Mouse (Mus musculus) gastrocnemius, postnatal 36 days (tissue): ENCODE results near the gene Pfkfb3. TPM values are rescaled to one million over a fixed set of nuclear protein-coding genes. Genes with fewer than 3 reads are reported as not detected.
A peak's percentile ranks its signal among the peaks of the same experiment; 100 is the strongest.

Experiments used
- DNase-seq, 2 experiments: peaks; one replicate each; pipeline ENCODE4 v3.0.0; 2022
- intact Hi-C: fragments of 180-260 bp; cut with DNase I; formaldehyde crosslinking; loops from one replicate; pipeline ENCODE4 v1.15.1; 2025
- long read RNA-seq, 2 experiments: library from polyadenylated mRNA; stranded (forward); transcript quantifications; one replicate each; pipeline ENCODE4 v2.0.0; 2021
- total RNA-seq, 2 experiments: library from RNA; stranded (reverse); gene quantifications; 2 replicates each; pipeline ENCODE4 v1.2.3; 2021

Gene Pfkfb3
- 100 to 1,000 TPM; 128 to 161 TPM for total RNA-seq
- long read RNA-seq, experiment 1, partial matches to known transcripts, result 0 of 11 reads
- long read RNA-seq, experiment 1, other reads (novel, unspliced or antisense), result 11 of 11 reads
- long read RNA-seq, experiment 2, partial matches to known transcripts, result 0 of 34 reads
- long read RNA-seq, experiment 2, other reads (novel, unspliced or antisense), result 34 of 34 reads

DNA sequence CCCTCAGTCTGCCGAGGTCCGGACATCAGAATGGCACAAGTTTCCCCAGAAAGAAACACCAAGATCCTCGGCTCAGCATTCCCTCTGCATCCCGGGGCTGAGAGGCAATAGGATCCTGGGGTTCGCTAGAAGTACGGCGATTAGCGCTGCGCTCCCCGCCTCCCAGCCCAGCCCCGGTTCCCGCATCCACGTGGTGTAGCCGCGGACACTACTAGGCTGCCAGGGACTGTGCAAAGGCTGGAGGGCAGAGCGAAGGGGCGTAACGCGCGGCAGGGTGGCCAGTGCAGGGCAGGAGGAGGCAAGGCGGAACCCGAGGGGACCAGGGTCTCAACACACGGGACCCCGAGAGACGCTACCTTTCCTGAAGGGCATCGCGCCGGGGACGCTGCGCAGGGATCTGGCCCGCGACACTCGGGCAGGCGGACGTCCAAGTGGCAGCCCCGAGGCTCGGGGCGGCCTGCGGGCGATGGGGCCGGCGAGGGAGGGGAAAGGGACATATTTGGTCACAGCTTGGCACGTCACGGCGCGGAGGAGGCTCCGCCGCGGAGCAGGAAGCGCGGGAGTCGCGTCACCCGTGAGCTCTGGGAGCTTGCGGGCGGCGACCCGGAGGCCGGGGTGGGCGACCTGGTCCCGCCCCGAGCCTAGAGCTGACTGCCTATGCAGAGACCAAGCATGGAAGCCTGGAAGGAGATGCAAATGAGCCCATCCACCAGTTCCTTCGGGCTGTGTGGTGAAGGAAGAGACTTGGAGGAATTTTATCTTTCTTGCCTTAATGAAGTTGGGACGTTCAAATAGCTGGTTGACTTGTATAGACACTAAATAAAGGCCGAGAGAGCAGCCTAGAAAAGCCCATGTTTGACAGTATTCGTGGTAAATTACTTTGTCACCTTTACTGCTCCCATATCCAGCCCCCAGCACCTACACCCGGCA is at the start of gene Pfkfb3:
TSS of gene Pfkfb3 (minus strand) at position 607 of the 930 bp plus-strand sequence.
- peak; percentile 66 for DNase-seq
- intact Hi-C loops, result no loop called here

DNA sequence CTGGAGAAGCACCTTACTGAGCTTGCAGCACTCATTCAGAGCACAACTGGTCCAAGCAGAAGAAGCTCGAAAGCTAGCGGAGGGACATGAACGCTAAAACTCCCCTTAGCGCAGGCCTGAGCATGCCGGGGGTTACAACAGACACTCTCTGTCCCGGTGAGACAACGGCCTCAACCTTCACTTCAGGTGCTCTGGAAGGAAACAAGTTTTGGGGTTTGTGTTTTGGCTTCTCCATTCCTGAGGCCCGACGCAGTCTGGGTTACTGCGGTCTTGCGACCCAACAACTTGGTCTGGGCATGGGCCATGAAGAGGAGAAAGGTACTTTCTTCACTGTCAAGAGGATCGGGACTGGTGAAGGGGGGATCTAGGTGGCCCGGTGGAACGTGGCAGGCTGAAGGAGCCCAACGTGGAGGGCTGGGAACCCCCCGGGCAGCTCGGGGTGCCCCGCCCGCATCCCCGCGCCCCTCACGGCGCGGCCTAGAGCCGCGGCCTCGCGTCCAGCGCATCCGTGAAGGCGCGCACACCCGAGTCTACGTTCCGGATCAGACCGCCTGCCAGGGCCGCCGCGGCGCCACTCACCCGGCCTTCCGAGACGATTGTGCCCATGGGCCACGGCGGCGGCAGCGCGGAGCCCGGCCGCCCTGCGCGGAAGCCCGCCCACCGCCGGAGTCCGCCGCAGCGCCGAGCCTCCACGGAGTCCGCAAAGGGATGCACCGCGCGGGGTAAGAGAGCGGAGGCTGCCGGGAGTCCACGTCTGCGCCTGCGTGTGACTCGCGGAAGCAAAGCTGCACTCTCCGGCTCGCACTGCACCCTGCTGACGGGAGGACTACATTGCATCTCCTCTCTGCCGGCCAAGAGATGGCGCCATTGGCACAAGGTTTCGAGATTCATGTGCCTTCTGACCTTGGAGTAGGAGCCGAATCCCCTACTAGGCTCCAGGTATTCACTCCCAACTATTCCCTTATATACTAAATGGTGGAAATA is 48.9 kb upstream of the Pfkfb3 start:
- DNase-seq, result peak; percentile 91 to 95
- intact Hi-C loops, result no loop called here

DNA sequence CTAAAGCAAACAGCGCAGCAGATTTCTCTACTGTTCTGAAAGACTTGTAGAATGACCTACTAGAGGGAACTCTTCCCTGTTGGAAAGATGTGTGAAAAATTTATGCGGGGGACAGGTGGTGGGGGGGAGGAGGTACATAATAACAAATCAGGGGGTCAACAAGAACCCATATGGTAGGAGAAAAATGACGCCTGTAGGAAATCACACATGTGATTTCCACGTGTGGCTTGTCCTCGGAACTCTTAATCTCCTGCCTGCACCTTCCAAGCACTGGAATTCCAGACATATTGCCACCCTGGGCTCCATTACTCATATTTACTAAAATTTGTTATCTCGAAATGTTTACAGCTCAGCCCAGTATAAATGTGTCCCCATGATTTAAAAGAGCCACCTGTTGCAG is 47.9 kb upstream of the Pfkfb3 start:
- intact Hi-C loops, result no loop called here
- no peak for DNase-seq

DNA sequence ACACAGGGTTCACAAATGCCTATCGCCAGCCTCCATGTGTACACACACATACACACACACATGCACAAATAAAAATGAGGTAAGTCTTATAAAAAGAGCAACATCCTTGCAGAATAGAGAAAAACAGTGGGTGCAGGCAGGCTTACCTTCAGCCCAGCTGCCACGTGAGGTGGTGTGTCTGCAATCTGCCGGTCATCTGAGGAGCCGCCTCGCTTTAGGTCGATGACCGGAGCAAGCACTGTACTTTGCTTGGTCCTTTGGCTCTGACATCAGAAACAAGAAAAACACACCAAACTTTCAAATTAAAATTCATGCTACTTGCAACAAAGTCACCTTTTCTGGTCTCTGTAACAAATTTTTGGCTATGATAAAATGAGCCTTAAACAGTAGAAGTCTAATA is 44.0 kb upstream of the Pfkfb3 start:
- intact Hi-C loops, result no loop called here
- no peak for DNase-seq

DNA sequence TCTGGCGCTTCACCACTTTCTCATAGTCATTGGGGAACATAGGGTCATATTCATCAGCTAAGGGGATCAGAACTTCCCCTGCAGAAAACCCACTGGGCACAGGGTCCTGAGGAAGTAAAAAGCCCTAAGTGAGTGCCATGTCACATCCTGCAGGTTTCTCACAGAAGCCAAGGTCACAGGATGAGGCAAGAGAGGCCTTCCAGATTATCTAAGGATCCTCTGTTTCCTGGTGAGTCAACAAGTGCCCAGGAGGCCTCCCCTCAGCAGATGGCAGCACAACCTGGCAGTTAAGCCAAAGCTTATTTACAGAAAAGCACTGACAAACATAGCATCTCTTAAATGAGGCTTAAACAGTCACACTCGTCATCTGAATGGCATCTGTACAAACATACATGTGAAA is 42.8 kb upstream of the Pfkfb3 start:
- DNase-seq, result no peak
- intact Hi-C loops, result no loop called here

DNA sequence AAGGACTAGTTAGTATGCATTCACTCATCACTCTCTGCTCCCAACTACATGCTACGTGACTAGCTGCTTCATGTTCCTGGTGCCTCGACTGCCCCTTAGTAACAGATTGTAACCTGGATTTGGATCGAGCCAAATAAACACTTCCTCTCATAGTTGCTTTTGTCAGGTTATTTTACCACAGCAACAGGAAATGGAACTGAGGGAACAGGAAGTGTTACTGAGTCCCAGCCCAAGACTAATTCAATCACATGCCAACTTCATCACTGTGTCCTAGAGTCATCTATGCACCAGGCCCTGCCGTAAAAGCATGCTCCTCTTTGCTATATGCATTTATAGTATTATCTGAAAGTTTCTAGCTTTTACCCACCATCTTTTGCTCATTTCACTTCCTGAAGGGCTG is 34.1 kb upstream of the Pfkfb3 start:
- no peak for DNase-seq
- intact Hi-C loops, result loop anchor here (5.0 kb wide), 1 partner anchor 586 kb away; no protein-coding TSS in a partner anchor

DNA sequence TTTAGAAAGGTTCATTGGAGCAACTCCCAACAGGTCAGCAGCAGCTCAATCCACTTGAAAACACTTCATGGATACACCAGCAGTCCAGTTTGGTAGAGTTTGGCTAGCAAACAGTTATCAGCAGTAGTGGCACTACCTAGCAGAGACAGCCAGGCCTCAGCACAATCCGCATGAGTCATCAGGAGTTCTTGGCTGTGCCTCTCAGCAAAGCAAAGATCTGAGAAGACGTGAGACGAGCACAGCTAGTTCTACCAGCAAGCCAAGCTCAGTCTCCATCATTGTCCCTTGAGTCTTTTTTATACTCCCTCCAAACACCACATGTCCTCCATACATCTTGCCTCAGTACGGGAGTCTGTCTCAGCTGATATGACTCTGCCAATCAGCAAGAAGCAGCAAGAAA is 25.5 kb upstream of the Pfkfb3 start:
- DNase-seq, result no peak

DNA sequence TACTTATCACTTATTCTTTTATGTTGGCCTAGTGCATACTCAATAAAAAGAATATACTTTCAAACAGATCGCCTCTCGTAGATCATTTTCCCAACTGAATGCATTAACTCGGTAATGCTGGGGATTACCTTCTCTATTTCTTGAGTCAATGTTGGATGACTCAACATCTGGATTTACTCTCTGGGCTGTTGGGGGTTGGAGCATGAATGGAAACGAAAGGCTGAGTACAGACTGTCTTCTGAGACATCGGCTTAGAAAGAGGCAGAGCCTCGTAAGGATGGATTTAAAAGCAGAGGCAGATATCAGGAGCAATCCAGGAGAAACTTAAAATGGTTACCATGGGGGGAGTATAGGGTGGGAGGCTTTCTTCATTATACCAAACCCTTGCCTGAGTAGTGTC is 24.3 kb upstream of the Pfkfb3 start:
- intact Hi-C loops, result no loop called here
- DNase-seq, result no peak

More for the DNA sequence above, 25.5 kb upstream of the Pfkfb3 start:
- intact Hi-C loops, result no loop called here

DNA sequence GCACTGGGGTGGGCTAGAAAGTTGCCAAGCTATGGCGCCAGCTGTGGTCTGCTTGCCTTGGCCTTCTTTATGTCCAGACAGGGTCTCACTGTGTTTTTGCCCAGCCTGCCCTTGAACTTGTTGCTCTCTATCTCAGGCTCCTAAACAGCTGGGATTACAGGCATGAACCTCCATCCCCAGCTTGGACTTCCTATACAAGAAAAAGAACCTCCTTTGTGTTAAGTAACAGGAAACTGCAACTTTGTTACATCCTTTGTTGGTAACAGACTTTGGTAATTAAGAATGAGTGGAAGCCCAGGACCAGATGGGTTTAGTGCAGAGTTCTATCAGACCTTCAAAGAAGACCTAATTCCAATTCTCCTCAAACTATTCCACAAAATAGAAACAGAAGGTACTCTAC is 19.8 kb upstream of the Pfkfb3 start:
- DNase-seq, result no peak
- intact Hi-C loops, result no loop called here

DNA sequence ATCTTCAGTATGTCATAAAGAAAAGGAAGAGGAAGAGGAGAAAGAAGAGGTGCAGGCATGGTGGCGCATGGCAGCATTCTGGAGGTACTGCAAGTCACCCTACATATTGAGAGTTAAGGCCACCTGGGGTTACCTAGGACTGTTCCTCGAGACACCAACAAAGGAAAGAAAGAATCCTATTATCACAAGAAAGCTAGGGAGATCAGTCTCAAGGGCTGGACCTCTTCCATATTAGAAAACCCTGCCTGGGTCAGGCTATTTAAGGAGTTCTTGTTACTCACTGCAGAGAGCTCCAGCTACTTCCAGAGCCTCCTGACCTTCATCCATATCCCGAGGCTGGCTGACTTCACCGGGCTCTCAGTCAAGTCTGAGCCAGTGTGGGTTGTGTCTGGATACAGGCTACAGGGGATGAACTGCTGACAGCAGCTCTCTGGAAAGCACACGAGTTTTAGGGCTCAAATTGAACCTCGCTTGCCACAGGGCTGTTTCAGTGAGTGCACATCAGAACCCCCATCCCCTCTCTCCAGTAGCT is 17.2 kb upstream of the Pfkfb3 start:
- intact Hi-C loops, result no loop called here
- no peak for DNase-seq

DNA sequence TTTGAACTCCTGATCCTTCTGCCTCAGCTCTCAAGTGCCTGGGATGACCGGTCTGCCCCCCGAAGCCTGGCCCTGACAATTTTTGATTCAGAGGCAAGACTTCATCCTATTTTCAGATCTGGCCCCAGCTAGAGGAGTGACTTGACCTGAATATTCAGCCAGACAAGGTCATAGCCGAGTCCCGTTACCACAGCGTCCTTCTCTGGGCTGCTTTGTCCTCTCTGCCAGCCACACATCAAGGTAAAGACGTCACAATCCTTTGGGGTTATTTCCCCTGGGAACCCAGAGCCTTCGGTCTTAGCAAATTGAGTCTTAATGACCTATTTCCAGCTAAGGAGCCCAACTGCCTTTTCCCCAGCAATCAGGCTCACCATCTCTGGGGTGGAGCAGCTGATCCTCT is 14.6 kb upstream of the Pfkfb3 start:
- intact Hi-C loops, result no loop called here

DNA sequence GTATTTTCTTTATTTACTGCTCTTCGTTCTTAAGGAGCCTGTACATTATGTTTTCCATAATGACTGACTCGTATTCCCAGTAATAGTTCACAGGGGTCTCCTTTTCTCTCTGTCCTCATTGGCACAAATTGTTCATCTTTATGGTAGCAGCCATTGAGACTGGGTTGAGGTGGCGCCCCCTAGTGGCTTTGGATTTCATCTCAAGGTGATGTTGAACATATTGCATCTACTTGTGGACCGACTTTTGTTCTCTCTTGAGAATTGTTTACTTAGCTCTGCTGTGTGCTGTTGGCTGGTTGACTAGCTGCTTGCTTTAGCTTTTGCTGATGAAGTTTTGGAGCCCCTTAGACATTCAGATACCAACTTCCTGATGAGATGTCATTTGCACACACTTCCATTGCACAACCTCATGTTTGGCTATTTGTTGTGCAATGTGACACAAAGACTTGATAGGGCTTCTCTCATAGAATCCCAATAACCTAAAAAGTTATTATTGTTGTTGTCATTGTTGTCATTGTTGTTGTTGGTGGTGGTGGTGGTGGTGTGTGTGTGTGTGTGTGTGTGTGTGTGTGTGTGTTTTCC is 14.0 kb upstream of the Pfkfb3 start:
- DNase-seq, result no peak
- intact Hi-C loops, result no loop called here

More for the DNA sequence above, 14.6 kb upstream of the Pfkfb3 start:
- no peak for DNase-seq

DNA sequence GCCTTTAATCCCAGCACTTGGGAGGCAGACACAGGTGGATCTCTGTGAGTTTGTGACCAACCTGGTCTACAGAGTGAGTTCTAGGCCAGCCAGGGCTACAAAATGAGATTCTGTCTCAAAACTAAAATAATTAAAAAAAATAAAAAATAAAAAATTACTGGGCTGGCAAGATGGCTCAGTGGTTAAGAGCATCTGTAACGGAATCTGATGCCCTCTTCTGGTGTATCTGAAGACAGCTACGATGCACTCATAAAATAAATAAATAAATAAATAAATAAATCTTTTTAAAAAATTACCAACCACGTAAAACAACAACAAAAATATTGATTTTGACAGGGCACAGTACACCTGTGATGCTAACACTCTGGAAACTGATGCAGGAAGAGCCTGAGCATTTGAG is 13.0 kb upstream of the Pfkfb3 start:
- intact Hi-C loops, result no loop called here
- no peak for DNase-seq

DNA sequence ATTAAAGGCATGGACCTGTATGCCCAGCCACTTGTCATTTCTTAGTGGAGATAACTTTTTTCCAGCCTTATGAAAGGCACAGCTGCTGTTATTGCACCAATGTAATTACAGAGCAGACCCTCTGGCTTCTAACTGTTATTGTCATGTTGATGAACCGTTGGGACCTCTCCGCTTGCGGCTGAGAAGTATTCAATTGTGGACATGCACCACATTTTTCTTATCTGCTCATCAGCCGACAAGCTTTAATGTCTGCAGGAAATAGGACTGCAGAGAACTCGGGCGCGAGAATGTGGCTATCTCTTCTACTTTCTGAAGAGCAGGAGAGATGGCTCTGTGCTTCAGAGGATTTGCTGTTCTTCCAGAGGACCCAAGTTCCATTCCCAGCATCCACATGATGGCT is 12.4 kb upstream of the Pfkfb3 start:
- intact Hi-C loops, result no loop called here
- no peak for DNase-seq

DNA sequence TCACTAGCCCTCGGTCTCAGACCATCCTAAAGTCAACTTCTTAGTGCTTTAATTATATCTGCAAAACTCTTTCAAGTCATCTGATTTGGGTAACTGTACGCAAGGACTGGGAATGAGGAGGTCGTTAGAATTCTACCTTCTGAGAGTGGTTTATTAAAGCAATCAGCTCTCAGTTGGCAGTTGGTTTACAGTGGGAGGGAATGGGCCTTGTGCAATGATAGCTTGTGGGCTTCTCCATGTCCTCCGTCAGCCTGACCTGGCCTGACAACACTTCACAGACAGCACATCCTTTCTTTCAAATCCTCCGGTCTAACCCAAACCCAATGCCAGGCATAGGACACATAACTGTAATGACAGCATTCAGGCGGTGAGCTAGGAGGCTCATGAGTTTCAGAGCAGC is 10.9 kb upstream of the Pfkfb3 start:
- DNase-seq, result no peak
- intact Hi-C loops, result no loop called here

DNA sequence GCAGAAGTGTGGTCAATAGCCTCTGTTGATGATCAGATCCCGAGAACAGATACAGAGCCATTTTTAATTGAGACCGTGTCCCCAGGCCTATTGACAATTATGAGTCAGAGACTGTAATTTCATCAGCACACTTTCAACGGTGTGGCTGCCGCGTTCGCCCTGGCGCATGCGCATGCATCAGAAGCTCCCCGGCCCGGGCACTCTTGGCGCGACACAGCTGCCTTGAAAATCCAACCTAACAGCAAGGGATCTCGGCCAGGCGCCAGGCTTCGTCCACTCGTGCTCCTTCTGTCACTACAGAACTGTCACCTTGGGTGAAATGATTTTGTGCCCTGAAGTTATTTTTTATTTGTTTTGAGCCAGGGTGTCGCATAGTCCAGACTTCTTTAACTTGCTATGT is 9.4 kb upstream of the Pfkfb3 start:
- intact Hi-C loops, result no loop called here
- DNase-seq, result no peak

DNA sequence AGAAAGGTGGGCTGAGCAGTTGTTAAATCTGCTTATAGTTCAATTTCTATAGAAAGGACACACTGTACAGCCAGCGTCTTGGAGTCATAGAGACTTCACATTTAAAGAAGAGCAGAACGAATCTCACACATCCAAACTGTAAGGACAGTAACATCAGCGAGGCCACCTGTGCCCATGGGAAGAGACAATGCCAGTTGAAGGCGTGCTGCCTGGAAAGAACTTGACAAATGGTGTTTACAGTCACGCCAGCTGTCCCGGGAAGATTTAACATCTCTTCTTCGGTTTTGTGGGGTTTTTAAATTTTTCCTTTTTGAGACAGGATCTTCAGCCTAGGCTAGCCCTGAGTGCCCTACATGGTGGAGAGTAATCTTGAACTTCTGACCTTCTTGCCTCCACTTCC is 4.8 kb upstream of the Pfkfb3 start:
- intact Hi-C loops, result no loop called here
- DNase-seq, result no peak

DNA sequence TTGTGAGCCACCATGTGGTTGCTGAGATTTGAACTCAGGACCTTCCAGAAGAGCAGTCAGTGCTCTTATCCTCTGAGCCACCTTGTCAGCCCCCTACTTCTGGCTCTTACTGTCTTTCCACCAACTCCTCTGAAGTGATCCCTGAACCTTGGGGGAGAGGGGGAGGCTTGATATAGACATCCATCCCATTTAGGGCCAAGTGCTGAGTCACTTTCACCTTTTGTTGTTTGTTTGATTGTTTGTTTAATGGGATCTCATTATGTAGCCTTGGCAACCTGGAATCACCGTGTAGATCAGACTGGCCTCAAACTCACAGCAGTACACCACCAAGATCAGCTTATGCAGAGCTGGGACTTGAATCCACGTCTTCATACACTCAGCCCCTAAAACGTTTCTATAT is 3.4 kb upstream of the Pfkfb3 start:
- intact Hi-C loops, result no loop called here

DNA sequence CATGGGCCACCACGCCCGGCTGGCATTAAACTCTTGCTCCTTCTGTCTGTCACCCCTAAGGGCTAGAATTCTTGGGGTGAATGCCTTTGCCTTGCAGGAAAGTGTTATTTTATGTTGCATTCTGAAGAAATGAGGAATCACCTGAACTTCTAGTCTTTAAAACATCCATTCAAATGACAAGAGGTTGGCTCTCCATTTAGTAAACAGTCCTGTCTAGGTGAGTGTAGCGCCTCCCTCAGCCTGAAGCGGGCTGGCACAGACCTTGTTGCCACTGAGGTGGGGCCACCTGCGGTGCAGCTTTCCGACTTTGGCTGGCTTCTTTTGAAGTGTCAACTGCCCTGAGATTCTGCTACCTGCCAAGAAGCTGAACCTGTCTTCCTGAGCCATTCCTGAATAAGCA is 1.4 kb upstream of the Pfkfb3 start:
- DNase-seq, result no peak
- intact Hi-C loops, result no loop called here

More for the DNA sequence above, 3.4 kb upstream of the Pfkfb3 start:
- no peak for DNase-seq

DNA sequence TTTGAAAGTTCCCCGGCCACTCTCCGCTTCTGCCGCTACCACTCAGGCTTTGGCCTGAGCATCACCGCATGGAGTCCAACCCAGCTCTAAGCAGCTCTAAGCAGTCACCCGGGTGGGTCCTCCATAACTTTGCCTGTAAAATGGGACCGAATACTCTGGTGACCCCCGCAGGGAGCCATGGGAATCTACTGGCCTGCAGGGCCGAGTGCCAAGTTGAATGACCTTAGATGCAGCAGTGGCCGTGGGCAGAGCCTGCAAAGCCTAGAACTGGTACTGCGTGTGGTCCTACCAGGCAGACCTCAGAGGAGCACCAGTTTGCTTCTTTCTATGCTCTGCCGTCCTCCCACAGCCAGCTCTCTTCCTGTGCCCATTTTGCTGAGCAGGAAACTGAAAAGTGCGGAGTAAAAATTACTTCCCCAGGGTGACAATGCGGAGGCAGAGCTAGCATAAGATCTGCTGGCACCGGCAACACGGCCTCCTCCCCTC is 868 bp downstream of the Pfkfb3 start:
- peak in 1 of 2 experiments; percentile 24 for DNase-seq
- intact Hi-C loops, result no loop called here
